Mouse (Mus musculus): Measurements from ENCODE around the gene Rnasel. TPM values are rescaled to one million over a fixed set of nuclear protein-coding genes. Genes with fewer than 3 reads are reported as not detected.

The Rnasel gene
- polyA plus RNA-seq, 1 experiment from 2014 or later, result 32.3 TPM

DNA sequence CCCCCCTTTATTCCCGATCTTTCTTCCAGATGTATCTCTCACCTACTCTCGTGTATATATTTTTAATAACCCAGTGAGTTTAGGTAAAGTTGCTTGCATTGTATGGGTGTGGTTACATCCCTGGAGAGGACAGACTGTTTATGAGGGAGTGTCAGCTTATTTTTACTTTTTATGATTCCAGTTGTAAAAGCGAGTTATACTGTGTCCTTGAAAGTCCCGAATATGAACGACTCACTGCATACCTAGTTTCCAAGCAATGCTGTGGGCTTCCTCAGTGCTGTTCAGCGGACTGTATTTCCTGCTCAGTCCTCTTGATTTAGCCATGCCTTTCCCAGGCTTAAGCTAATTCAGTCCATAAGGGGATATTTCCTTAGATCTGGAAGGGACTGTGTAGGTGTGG is 25.9 kb downstream of the Rnasel start:
- no peaks in the 10 kb centered on the region for H3K9me3 ChIP-seq (ENCODE audit: control insufficient read depth, low read length)
- no peak overlapping the region for H3K9ac ChIP-seq (ENCODE audit: low read depth, low read length)
- H3K27me3 ChIP-seq (replicated peaks; ENCODE audit: control insufficient read depth, insufficient read depth, low read length), result no peaks in the 10 kb centered on the region
- H3K27ac ChIP-seq (ENCODE audit: low read depth, low read length), result no peak overlapping the region
- H3K4me1 ChIP-seq (ENCODE audit: control insufficient read depth, insufficient read depth, low read depth, low read length), result no peaks in the 10 kb centered on the region
- 94% methylated on average over 6 of the region's 6 CpGs for WGBS
- H3K36me3 ChIP-seq (ENCODE audit: control insufficient read depth, insufficient read depth, low read length), result no peaks in the 10 kb centered on the region
- no peak overlapping the region for H3K4me2 ChIP-seq (ENCODE audit: low read length)
- ATAC-seq, result no peak
- no peak overlapping the region for H3K4me3 ChIP-seq (ENCODE audit: low read length)

DNA sequence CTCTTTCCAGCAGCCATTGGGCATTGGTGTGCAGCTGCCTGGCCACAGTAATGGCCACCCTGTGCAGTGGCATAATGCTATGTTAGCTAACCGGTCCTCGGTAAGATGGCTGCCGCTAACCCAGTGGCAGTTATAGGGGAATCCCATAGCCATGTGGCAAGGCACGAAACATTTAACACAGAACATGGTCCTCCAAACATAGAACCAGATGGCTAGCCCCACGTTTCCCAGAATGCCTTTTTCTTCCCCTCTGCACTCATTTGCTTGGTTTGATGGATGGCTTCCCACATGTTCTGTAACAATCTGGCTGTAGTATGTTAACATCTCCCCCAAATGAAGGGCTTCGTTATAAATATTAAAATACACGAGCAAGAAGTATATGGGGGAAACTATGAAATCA is 27.0 kb downstream of the Rnasel start:
- H3K4me2 ChIP-seq (ENCODE audit: low read length), result no peak overlapping the region

DNA sequence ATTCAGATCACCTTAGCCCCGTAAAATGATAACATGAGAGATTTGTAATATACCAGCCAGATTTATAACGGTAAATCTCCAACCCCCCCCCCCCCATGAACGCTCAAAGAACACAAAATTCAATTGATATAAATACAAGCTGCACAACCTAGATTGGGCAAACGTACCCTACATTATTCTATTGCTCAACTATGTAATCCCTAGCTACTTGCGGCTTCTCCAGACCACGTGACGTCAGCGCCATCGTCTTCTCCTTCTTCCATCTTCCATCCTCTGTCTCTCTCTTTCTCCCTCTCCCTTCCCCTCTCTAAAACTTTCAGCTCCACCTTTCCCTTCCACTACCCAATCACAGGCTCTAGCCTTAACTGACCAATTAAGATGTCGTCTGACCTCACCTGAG is 29.0 kb downstream of the Rnasel start:
- no peak overlapping the region for H3K4me2 ChIP-seq (ENCODE audit: low read length)
- H3K4me3 ChIP-seq (ENCODE audit: low read length), result no peak overlapping the region
- no peak for ATAC-seq
- WGBS, result 94% methylated on average over 10 of the region's 10 CpGs
- no peaks in the 10 kb centered on the region for H3K27me3 ChIP-seq (replicated peaks; ENCODE audit: control insufficient read depth, insufficient read depth, low read length)
- H3K9me3 ChIP-seq (ENCODE audit: control insufficient read depth, low read length), result no peaks in the 10 kb centered on the region
- H3K27ac ChIP-seq (ENCODE audit: low read depth, low read length), result no peak overlapping the region
- no peak overlapping the region for H3K9ac ChIP-seq (ENCODE audit: low read depth, low read length)
- H3K4me1 ChIP-seq (ENCODE audit: control insufficient read depth, insufficient read depth, low read depth, low read length), result no peaks in the 10 kb centered on the region
- no peaks in the 10 kb centered on the region for H3K36me3 ChIP-seq (ENCODE audit: control insufficient read depth, insufficient read depth, low read length)

More for the DNA sequence above, 27.0 kb downstream of the Rnasel start:
- no peaks in the 10 kb centered on the region for H3K27me3 ChIP-seq (replicated peaks; ENCODE audit: control insufficient read depth, insufficient read depth, low read length)
- ATAC-seq, result no peak
- H3K36me3 ChIP-seq (ENCODE audit: control insufficient read depth, insufficient read depth, low read length), result no peaks in the 10 kb centered on the region
- no peaks in the 10 kb centered on the region for H3K9me3 ChIP-seq (ENCODE audit: control insufficient read depth, low read length)
- H3K4me3 ChIP-seq (ENCODE audit: low read length), result no peak overlapping the region
- no peak overlapping the region for H3K9ac ChIP-seq (ENCODE audit: low read depth, low read length)
- H3K27ac ChIP-seq (ENCODE audit: low read depth, low read length), result no peak overlapping the region
- 84% methylated on average over 7 of the region's 7 CpGs for WGBS
- H3K4me1 ChIP-seq (ENCODE audit: control insufficient read depth, insufficient read depth, low read depth, low read length), result no peaks in the 10 kb centered on the region

DNA sequence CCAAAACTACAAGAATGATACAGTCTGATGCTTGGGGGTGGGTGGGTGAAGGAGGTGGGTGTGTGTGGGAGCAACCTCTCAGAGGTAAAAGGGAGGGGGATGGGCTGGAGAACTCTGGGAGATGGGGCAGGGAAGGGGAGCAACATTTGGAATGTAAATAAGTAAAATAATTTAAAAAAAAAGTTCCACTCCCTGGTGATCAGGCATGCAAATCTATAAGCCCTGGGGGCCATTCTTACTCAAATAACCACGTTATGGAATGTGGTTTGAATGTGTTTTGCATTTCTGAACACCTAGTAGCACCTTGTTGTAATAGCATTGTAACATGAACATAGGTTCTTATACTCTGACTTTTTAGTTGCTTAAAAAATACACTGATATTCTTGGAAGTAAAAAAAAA is 34.1 kb downstream of the Rnasel start:
- Histone ChIP-seq H3K27me3 (replicated peaks; ENCODE audit: control insufficient read depth, insufficient read depth, low read length) (no peaks in the 10 kb centered on the region), H3K27ac (ENCODE audit: low read depth, low read length) (no peak overlapping the region), H3K9ac (ENCODE audit: low read depth, low read length) (no peak overlapping the region), H3K36me3 (ENCODE audit: control insufficient read depth, insufficient read depth, low read length) (no peaks in the 10 kb centered on the region), H3K9me3 (ENCODE audit: control insufficient read depth, low read length) (no peaks in the 10 kb centered on the region), H3K4me2 (ENCODE audit: low read length) (no peak overlapping the region), H3K4me1 (ENCODE audit: control insufficient read depth, insufficient read depth, low read depth, low read length) (no peaks in the 10 kb centered on the region), H3K4me3 (ENCODE audit: low read length) (no peak overlapping the region)
- no peak for ATAC-seq
- WGBS, result 24% methylated on average over 1 of the region's 1 CpGs

DNA sequence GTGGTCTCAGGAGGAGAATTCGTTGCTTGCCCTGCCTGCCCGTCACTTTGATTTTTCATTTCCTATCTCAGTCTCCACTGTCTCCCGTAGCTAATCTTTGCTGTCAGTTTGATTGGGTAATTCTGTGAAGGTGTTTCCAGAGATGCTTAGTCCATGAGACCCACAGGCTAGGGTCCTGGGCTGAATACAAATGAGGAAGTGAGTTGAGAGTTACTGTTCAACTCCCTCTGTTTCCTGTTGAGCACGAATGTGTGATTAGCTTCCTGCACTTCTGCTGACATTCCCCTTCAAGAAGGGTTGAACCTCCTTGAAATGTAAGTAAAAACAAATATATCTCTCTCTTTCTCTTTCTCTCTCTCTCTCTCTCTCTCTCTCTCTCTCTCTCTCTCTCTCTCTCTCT is 36.4 kb downstream of the Rnasel start:
- 71% methylated on average over 4 of the region's 4 CpGs for WGBS
- H3K4me3 ChIP-seq (ENCODE audit: low read length), result no peak overlapping the region
- ATAC-seq, result no peak
- H3K9me3 ChIP-seq (ENCODE audit: control insufficient read depth, low read length), result no peaks in the 10 kb centered on the region
- H3K4me1 ChIP-seq (ENCODE audit: control insufficient read depth, insufficient read depth, low read depth, low read length), result no peaks in the 10 kb centered on the region
- H3K27ac ChIP-seq (ENCODE audit: low read depth, low read length), result no peak overlapping the region
- no peak overlapping the region for H3K4me2 ChIP-seq (ENCODE audit: low read length)
- H3K27me3 ChIP-seq (replicated peaks; ENCODE audit: control insufficient read depth, insufficient read depth, low read length), result no peaks in the 10 kb centered on the region
- H3K36me3 ChIP-seq (ENCODE audit: control insufficient read depth, insufficient read depth, low read length), result no peaks in the 10 kb centered on the region
- H3K9ac ChIP-seq (ENCODE audit: low read depth, low read length), result no peak overlapping the region

DNA sequence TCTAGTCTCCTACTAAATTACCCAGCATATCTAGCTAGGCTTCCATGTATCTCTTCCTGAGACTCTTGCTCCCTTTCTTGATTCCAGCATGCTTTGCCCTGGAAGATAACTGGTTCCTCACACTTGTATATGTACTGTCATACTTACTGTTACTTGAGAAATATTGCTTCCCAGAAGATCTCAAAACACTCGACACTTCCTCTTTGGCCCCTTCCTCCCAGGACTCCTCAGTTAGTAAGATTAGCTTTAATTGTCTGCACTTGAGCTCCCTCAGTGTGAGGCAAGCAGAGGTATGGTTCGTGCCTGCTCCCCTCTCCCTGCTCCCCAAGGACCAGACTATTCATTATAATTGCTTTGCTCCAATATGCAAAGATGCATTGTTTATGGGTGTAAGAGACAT is 41.5 kb downstream of the Rnasel start:
- no peaks in the 10 kb centered on the region for H3K9me3 ChIP-seq (ENCODE audit: control insufficient read depth, low read length)
- no peaks in the 10 kb centered on the region for H3K36me3 ChIP-seq (ENCODE audit: control insufficient read depth, insufficient read depth, low read length)
- H3K27ac ChIP-seq (ENCODE audit: low read depth, low read length), result no peak overlapping the region
- ATAC-seq, result no peak
- H3K9ac ChIP-seq (ENCODE audit: low read depth, low read length), result no peak overlapping the region
- H3K4me1 ChIP-seq (ENCODE audit: control insufficient read depth, insufficient read depth, low read depth, low read length), result no peaks in the 10 kb centered on the region
- 45% methylated on average over 2 of the region's 2 CpGs for WGBS
- no peak overlapping the region for H3K4me3 ChIP-seq (ENCODE audit: low read length)
- H3K27me3 ChIP-seq (replicated peaks; ENCODE audit: control insufficient read depth, insufficient read depth, low read length), result no peaks in the 10 kb centered on the region
- no peak overlapping the region for H3K4me2 ChIP-seq (ENCODE audit: low read length)

DNA sequence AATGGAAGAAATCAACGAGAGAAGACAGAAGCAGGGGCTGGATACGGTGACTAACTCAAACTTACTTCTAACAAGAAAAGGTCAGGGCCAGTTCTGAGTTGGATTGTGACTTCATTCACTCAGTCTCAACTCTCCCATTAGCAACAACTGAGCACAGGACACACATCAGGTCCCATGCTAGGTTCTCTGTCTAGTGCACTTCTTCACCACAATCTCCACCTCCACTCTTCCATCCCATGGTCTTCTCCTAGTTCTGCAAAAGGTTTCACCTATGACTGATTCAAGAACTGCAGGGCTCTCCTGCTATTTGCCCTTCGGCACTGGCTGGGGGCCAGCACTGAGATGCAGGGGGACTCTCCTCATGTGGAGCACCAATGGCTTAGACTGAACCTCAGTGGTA is 45.0 kb downstream of the Rnasel start:
- Histone ChIP-seq H3K4me3 (ENCODE audit: low read length) (no peak overlapping the region), H3K9ac (ENCODE audit: low read depth, low read length) (no peak overlapping the region), H3K27ac (ENCODE audit: low read depth, low read length) (no peak overlapping the region), H3K4me1 (ENCODE audit: control insufficient read depth, insufficient read depth, low read depth, low read length) (no peaks in the 10 kb centered on the region), H3K4me2 (ENCODE audit: low read length) (no peak overlapping the region), H3K9me3 (ENCODE audit: control insufficient read depth, low read length) (no peaks in the 10 kb centered on the region), H3K36me3 (ENCODE audit: control insufficient read depth, insufficient read depth, low read length) (no peaks in the 10 kb centered on the region), H3K27me3 (replicated peaks; ENCODE audit: control insufficient read depth, insufficient read depth, low read length) (no peaks in the 10 kb centered on the region)
- ATAC-seq, result no peak
- 82% methylated on average over 3 of the region's 3 CpGs for WGBS

DNA sequence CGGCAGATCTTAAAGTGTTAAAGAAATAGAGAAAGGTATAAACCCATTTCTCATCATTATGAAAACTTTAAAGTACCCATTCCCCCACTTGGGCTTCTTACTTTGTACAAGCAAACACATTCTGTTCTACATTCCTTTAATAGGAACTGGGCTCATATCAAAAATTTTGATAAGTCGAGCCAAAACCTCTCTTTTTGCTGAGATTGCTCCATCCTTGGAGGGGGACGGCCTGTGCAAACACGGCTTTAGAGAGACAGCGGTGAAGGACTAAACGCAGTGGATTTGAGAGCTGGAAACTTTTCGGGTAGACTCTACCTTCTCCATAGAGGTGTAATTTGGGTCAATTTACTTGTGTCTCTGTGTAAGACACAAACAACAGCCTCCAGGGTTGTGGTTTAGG is 53.5 kb downstream of the Rnasel start:
- Histone ChIP-seq H3K36me3 (ENCODE audit: control insufficient read depth, insufficient read depth, low read length) (no peaks in the 10 kb centered on the region), H3K9me3 (ENCODE audit: control insufficient read depth, low read length) (no peaks in the 10 kb centered on the region), H3K9ac (ENCODE audit: low read depth, low read length) (no peak overlapping the region), H3K4me1 (ENCODE audit: control insufficient read depth, insufficient read depth, low read depth, low read length) (no peaks in the 10 kb centered on the region), H3K27me3 (replicated peaks; ENCODE audit: control insufficient read depth, insufficient read depth, low read length) (no peaks in the 10 kb centered on the region), H3K27ac (ENCODE audit: low read depth, low read length) (no peak overlapping the region), H3K4me3 (ENCODE audit: low read length) (no peak overlapping the region), H3K4me2 (ENCODE audit: low read length) (no peak overlapping the region)
- WGBS, result 88% methylated on average over 7 of the region's 7 CpGs
- ATAC-seq, result no peak

DNA sequence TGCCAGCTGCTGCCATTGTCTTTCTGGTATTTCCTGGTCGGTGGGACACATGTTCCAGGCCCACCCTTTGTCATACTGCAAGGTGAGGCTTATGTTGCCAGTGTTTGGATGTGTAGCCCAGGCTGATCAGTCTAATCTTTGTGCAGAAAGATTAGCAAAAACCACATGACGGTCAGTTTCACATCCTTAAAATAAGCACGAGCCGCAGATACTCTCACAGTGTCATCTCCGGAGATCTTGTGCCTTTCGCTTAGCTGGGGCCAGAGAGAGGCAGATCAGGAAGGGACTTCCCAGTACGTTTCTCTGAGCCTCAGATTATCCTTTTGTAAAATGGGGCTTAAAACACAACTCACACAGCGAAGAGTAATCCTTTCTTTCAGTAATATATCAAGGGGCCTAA is 54.3 kb downstream of the Rnasel start:
- Histone ChIP-seq H3K4me1 (ENCODE audit: control insufficient read depth, insufficient read depth, low read depth, low read length) (no peaks in the 10 kb centered on the region), H3K9ac (ENCODE audit: low read depth, low read length) (no peak overlapping the region), H3K4me2 (ENCODE audit: low read length) (no peak overlapping the region), H3K4me3 (ENCODE audit: low read length) (no peak overlapping the region), H3K27ac (ENCODE audit: low read depth, low read length) (no peak overlapping the region), H3K36me3 (ENCODE audit: control insufficient read depth, insufficient read depth, low read length) (no peaks in the 10 kb centered on the region), H3K9me3 (ENCODE audit: control insufficient read depth, low read length) (no peaks in the 10 kb centered on the region), H3K27me3 (replicated peaks; ENCODE audit: control insufficient read depth, insufficient read depth, low read length) (no peaks in the 10 kb centered on the region)
- ATAC-seq, result no peak
- WGBS, result 72% methylated on average over 8 of the region's 8 CpGs

DNA sequence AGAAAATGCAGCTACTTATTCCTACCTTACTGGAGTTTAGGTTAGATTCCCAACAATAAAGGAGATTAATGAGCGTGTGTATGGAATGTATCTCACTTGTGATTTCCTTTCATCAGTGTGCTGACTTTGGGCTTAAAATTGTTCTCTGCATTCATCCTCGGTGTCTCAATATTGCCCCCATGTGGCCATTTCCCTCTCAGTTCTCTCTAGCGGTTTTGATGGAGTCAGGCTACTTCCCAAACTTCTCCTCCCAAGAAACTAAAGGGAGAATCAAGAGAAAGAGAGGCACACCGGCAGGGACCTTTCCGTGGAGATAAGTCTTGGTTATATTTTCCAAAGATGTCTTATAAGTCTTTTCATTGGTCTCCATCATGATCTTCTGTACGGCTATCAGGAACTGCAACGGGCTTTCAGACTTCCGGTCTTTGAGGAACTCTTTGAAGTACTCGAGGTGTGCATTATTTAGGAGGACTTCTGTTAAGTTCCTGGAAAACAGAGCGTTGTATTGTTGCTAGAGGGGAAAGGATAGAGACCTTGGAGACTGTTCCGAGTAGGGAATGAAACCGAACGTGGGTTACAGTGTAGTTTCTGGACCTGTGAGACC is 58.3 kb downstream of the Rnasel start:
- Histone ChIP-seq H3K27me3 (replicated peaks; ENCODE audit: control insufficient read depth, insufficient read depth, low read length) (no peaks in the 10 kb centered on the region), H3K9ac (ENCODE audit: low read depth, low read length) (no peak overlapping the region), H3K36me3 (ENCODE audit: control insufficient read depth, insufficient read depth, low read length) (no peaks in the 10 kb centered on the region), H3K4me1 (ENCODE audit: control insufficient read depth, insufficient read depth, low read depth, low read length) (no peaks in the 10 kb centered on the region), H3K4me2 (ENCODE audit: low read length) (no peak overlapping the region), H3K9me3 (ENCODE audit: control insufficient read depth, low read length) (no peaks in the 10 kb centered on the region), H3K4me3 (ENCODE audit: low read length) (no peak overlapping the region), H3K27ac (ENCODE audit: low read depth, low read length) (no peak overlapping the region)
- ATAC-seq, result no peak
- 61% methylated on average over 13 of the region's 13 CpGs for WGBS

All from hindbrain, embryonic 16.5 days (tissue).